Mouse (Mus musculus) heart, adult 18-20 months (tissue): Measurements from ENCODE around the gene Pip5k1c. TPM values are rescaled to one million over a fixed set of nuclear protein-coding genes. Genes with fewer than 3 reads are reported as not detected.

Experiments
- DNase-seq, 2 experiments: peaks; one replicate each; pipeline ENCODE4 v3.0.0; 2021 to 2022; ENCODE audit warnings: mixed read lengths in 1 of 2
- total RNA-seq, 2 experiments: library from RNA; stranded (reverse); gene quantifications; 2 replicates each; pipeline ENCODE4 v1.2.3; 2021

Gene Pip5k1c
- total RNA-seq, 2 experiments from 2014 or later: 23.1 to 25.6 TPM

DNA sequence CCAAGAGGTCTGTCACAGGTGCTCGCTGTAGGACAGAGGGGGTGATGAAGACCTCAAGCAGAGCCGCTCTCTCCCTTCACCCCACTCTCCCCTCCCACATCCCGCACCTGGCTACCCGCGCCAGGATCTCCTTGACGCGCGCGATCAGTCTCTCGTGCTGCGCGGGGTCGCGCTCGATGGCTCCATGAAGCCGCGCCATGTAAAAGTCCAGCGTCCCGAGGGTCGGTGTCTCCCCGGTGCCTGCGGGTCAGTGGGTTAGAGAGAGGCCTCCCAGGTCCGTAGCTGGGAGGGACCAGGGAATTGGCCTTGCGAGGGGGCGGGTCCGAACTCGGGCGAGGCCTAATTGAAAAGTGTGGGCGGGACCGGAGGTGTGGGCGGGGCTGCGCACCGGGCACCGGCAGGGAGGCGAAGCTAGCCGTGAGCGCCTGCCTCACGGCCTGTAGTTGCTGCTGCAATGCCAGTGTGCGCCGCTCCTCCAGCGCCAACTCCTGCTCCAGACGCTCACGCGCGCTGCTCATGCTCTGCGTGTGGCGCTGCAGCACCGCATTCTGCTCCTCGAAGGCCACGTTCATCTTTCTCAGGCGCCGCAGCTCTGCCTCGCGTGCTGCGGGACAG is 53.8 kb downstream of the Pip5k1c start:
- no peak for DNase-seq

DNA sequence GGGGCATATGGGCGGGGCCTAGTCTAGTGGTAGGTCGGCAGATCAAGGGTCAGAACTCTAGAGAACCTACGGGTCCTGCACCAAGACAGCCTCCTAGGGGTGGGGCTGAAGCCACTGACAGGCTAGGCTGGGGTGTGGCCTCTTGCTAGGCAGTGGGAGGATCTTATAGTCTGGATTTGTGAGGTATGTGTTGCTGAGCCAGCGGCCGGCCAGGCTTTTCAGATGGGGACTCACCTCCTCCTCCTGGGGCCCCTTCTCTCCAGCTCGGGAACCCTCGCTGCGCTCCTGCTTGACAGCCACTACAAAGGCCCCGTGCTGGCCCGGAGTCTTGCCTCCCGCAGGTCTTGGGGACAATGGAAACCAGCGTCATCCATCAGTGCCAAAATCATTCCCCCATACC is 56.4 kb downstream of the Pip5k1c start:
- DNase-seq: peak in 1 of 2 experiments; percentile 41

DNA sequence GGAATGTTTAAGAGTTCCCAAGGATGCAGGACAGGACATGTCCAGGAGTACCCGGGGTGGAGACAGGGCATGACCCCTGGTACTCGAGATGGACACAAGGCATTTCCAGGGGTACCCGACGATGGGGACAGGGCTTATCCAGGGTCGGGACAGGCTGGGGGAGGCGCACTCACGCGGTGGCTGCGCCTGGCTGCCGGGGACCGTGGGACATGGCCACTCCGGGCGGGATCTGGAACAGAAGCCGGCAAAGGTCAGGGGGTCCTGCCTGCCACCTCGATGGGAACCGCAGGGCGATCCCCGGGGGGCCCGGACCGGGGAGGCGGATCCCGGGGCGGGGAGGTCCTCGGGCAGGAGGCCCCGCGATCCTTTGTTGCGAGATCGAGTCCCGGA is 57.2 kb downstream of the Pip5k1c start:
- no peak for DNase-seq

- peak; percentile 99 to 100 for DNase-seq
Measured at GRCm38 (mm10) chr10:81350351-81351063, 57.7 kb downstream of the Pip5k1c start, which contains the start of gene Hmg20b. Gene Hmg20b (minus strand): TSS chr10:81350480.

DNA sequence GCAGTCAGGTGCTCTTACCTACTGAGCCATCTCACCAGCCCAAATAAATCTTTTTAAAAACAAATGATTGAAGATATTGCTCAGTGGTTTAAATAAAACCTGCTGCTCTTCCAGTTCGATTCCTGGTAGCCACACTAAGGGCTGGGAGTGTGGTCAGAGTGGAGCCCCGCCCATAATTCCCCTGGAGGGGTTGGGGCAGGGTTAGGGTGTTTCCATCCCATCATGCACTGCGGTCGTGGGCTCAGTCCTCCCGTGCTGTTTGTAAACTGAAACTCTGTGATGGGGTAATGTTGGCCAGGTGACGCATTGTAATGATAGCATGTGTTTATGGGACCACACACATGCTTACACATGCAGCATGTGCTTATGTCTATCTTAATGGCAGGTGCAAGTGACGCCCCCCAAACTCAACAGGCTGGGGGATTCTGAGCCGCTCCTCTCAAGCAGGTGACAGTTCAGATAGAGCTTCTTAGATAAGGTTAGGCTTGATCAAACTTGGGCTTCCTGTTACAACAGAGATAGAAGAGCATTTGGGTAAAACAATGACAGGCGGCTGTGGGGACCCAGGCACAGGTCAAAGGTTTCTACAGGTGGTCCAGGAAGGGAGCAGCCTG is 59.0 kb downstream of the Pip5k1c start:
- DNase-seq: no peak

DNA sequence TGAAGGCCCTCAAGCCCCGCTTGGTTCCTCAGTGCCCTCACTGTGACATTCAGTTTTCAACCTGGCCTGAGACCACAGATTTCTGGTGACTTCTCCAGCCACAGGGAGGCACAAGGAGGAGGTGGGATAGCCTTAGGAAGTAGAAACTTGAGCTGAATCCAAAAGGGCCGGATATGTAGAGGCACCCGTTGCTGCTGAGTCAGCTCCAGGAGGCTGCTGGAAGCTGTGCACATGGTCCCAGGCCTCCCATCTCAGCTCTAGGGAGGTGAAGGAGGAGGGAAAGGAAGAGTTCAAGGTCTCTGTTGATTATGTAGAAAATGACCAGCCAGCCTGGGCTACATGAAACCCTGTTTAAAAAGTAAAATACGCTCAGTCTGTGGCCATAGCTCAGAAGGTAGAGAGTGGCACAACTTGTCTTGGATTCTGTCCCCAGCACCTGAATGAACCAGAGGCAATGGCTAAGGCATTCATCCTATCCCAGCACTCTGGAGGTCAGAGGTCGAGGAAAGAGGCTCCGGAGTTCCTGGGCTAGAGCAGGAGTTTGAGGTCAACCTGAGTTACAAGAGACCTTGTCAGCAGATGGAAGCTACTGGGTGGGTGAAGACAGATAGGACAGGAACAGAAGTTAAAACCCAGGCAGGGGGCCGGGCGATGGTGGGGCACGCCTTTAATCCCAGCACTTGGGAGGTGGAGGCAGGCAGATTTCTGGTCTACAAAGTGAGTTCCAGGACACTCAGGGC is 62.1 kb downstream of the Pip5k1c start:
- no peak for DNase-seq

- no peak for DNase-seq
Measured at GRCm38 (mm10) chr10:81355533-81355932, 62.8 kb downstream of the Pip5k1c start.

DNA sequence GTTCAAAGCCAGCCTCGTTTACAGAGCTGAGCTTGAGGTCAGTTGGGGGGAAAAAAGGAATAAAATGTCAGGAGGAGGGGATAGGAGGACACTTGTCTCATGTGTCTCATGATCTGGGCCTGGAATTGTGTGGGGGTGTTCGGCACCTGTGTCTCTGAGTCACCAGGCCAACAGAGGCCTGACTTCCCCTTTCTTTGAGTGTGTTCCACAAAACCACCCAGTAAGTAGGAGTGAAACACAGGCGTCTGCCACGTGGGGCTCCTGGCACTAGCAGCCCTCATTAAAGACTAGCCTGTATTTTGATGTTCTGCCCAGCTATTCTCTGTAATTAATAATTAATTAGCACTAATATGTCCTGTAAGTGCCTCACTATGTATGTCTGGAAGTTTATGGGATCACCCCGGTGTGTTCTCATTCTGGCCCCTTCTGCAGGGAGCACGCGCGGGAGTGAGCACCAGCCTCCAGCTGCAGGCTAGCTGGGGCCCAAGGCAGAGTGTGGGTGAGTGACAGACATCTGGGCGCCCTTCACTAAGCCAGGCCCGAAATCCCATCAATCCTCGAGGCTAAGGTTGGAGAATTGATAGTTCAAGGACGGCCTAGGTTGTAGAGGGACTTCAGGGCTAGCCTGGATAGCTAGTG is 63.7 kb downstream of the Pip5k1c start:
- peak in 1 of 2 experiments; percentile 30 for DNase-seq

- peak; percentile 94 to 95 for DNase-seq
Measured at GRCm38 (mm10) chr10:81356991-81357844, 64.5 kb downstream of the Pip5k1c start, which contains the start of gene Mfsd12. Gene Mfsd12 (plus strand): TSS chr10:81357491.

- DNase-seq: no peak
Measured at GRCm38 (mm10) chr10:81358209-81358608, 65.4 kb downstream of the Pip5k1c start.

- no peak for DNase-seq
Measured at GRCm38 (mm10) chr10:81358841-81359240, 66.1 kb downstream of the Pip5k1c start.

- DNase-seq: no peak
Measured at GRCm38 (mm10) chr10:81360721-81361120, 68.0 kb downstream of the Pip5k1c start.

DNA sequence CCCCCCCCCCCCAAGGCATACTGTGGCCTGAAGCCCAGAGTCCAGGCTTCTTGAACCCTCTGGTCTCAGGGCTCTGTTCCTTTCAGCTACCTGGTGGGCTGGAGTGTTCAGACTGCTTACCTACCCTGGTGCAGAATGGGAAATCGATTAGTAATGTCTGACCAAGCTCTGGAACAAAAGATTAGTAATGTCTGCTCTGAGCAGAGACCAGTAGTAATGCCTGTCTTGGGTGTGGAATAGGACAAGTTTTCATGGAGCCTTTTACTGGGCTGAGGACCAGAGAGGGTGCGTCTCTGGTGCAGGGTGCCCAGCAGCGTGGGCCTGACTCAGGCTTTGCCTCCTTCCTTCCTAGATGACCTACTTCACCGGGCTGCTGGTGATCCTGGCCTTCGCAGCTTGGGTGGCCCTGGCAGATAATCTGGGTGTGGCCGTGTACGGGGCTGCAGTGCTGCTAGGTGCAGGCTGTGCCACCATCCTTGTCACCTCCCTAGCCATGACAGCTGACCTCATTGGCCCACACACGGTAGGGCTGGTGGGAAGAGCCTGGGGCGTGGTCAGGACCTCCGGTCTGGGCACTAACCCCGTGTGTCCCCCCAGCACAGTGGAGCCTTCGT is 69.7 kb downstream of the Pip5k1c start:
- no peak for DNase-seq

- DNase-seq: peak; percentile 55 to 68
Measured at GRCm38 (mm10) chr10:81363436-81364346, 70.9 kb downstream of the Pip5k1c start.

DNA sequence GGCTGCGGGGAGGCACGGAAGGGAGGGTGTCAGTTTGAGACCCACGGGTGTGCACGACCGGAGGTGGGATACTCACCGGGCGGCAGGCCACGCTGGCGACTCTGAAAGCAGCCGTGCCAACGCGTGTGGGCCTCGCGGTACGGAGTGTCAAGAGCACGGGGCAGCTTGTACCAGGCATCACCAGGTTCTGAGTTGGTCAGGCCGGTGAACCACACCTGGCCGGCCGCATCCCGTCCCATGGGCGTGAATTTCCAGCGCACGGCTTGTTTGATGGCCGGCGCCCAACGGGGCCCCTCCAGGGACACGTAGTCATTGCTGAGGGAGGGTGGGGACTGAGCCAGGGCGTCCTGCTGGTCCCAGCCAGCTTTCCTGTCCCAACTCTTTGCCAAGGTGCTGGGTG is 71.9 kb downstream of the Pip5k1c start:
- DNase-seq: peak in 1 of 2 experiments; percentile 60

GRCm38 (mm10) chr10:81365073-81365472 is 72.3 kb downstream of the Pip5k1c start:
- no peak for DNase-seq

DNA sequence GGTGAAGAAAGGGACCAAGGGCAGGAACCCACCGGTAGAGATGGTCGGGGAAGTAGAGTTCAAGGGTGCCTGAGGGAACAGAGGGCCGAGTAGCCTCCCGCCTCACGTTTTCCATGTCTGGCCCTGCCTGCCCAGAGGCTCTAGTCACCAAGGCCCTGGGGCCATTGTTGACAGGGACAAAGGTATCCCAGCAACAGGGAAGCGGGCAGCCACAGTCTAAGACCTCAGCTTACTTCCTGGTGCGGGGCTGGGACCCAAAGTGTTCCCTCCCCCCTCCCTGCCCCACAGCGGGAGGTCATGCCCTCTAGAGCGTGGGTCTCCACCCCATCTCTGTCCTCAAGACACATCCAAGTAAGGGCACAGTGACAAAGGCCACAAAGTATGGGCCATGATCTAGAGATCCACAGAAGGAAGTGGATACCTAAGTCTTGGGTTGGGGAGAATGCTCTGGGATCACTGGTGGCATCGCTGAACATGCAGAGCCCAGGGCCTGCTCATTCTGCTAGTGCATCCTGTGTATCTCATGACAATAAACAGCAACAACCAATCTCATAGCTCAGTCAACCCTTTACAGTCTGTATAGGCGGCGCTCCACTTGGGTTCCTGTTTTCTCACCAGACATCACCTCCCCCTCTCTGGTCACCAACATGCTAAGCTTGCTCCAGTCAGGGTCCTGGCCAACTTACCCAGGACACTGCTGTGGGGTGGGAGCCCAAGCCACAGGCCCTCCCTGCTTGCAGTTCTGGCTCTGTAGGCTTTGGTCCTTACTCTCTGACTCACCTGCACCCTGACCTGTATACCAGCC is 73.1 kb downstream of the Pip5k1c start, which contains the start of gene 4930404N11Rik:
Gene 4930404N11Rik, minus strand, starts transcription at position 145 of the 805 bp plus-strand sequence.
- no peak for DNase-seq

GRCm38 (mm10) chr10:81366477-81367206 is 73.9 kb downstream of the Pip5k1c start:
- no peak for DNase-seq
